Mouse (Mus musculus): ENCODE measurements around the gene Pdcd6.

Gene Pdcd6

GRCm38 (mm10) chr13:74302050-74303037 lies 15.0 kb downstream of the Pdcd6 start:
- no peak for TF ChIP-seq GATA4 (IDR thresholded peaks at IDR 0.05; ENCODE audit: insufficient replicate concordance, low read length)

- no peak for TF ChIP-seq GATA4 (IDR thresholded peaks at IDR 0.05; ENCODE audit: insufficient replicate concordance, low read length)
Measured at GRCm38 (mm10) chr13:74301607-74301984, 15.8 kb downstream of the Pdcd6 start.

- no peak for TF ChIP-seq GATA4 (IDR thresholded peaks at IDR 0.05; ENCODE audit: insufficient replicate concordance, low read length)
Measured at GRCm38 (mm10) chr13:74300925-74301606, 16.3 kb downstream of the Pdcd6 start.

GRCm38 (mm10) chr13:74296376-74296775 lies 21.0 kb downstream of the Pdcd6 start:
- no peak for TF ChIP-seq GATA4 (IDR thresholded peaks at IDR 0.05; ENCODE audit: insufficient replicate concordance, low read length)

GRCm38 (mm10) chr13:74292167-74292566 lies 25.2 kb downstream of the Pdcd6 start, which contains the start of gene Ahrr:
Ahrr (minus strand) TSS chr13:74292331.
- no peak for TF ChIP-seq GATA4 (IDR thresholded peaks at IDR 0.05; ENCODE audit: insufficient replicate concordance, low read length)

- no peak for TF ChIP-seq GATA4 (IDR thresholded peaks at IDR 0.05; ENCODE audit: insufficient replicate concordance, low read length)
Measured at GRCm38 (mm10) chr13:74289646-74290045, 27.7 kb downstream of the Pdcd6 start.

GRCm38 (mm10) chr13:74282299-74282698 lies 35.1 kb downstream of the Pdcd6 start:
- no peak for TF ChIP-seq GATA4 (IDR thresholded peaks at IDR 0.05; ENCODE audit: insufficient replicate concordance, low read length)

GRCm38 (mm10) chr13:74275726-74276125 lies 41.7 kb downstream of the Pdcd6 start:
- no peak for TF ChIP-seq GATA4 (IDR thresholded peaks at IDR 0.05; ENCODE audit: insufficient replicate concordance, low read length)

- TF ChIP-seq GATA4 (IDR thresholded peaks at IDR 0.05; ENCODE audit: insufficient replicate concordance, low read length), result peak; percentile 6; the same call in 1 of the 2 replicates
Measured at GRCm38 (mm10) chr13:74260231-74260992, 57.0 kb downstream of the Pdcd6 start.

- no peak for TF ChIP-seq GATA4 (IDR thresholded peaks at IDR 0.05; ENCODE audit: insufficient replicate concordance, low read length)
Measured at GRCm38 (mm10) chr13:74259460-74260230, 57.7 kb downstream of the Pdcd6 start.

All from liver, adult (tissue).